Mouse (Mus musculus) hindbrain, embryonic 10.5 days (tissue): ENCODE results near the gene Dyrk1a. TPM values are rescaled to one million over a fixed set of nuclear protein-coding genes. Genes with fewer than 3 reads are reported as not detected.

Experiments
- DNase-seq: peaks from one replicate; pipeline ENCODE4 v3.0.0-alpha.2; 2017; ENCODE audit warnings: low spot score
- H3K27ac ChIP-seq: fragments of 300-500 bp; sonication (generic); 2 replicates; pipeline ENCODE4 v1.5.1; 2016; ENCODE audit warnings: mild to moderate bottlenecking, moderate library complexity
- H3K27me3 ChIP-seq: fragments of 300-500 bp; sonication (generic); 2 replicates; pipeline ENCODE4 v1.6.1; 2016; ENCODE audit warnings: mild to moderate bottlenecking; ENCODE audit not compliant: poor library complexity, insufficient read depth, severe bottlenecking
- H3K36me3 ChIP-seq: fragments of 300-500 bp; sonication (generic); 2 replicates; pipeline ENCODE4 v1.6.1; 2016; ENCODE audit warnings: mild to moderate bottlenecking, moderate library complexity
- H3K4me1 ChIP-seq: fragments of 300-500 bp; sonication (generic); replicated peaks from 2 replicates; pipeline ENCODE4 v1.6.1; 2016; ENCODE audit warnings: mild to moderate bottlenecking
- H3K4me3 ChIP-seq: fragments of 300-500 bp; sonication (generic); 2 replicates; pipeline ENCODE4 v1.5.1; 2016; ENCODE audit warnings: mild to moderate bottlenecking, moderate library complexity
- H3K9me3 ChIP-seq: fragments of 300-500 bp; sonication (generic); 2 replicates; pipeline ENCODE4 v1.6.1; 2016; ENCODE audit warnings: mild to moderate bottlenecking, moderate library complexity
- WGBS: fragments of 180-500 bp; shearing (Covaris S2); methylation state at CpG from one replicate; pipeline ENCODE4 v1.1.7; 2016; 5-methylcytosine and 5-hydroxymethylcytosine counted together
- polyA plus RNA-seq: library from polyadenylated mRNA; unstranded; fragments of >200 nt; fragmentation: Nextera tagmentation; extraction: Ambion mirVana; gene quantifications from 2 replicates; pipeline ENCODE4 v1.2.1, GENCODE M21; 2016

Gene Dyrk1a
- polyA plus RNA-seq, 1 experiment from 2014 or later = 7.8 TPM

DNA sequence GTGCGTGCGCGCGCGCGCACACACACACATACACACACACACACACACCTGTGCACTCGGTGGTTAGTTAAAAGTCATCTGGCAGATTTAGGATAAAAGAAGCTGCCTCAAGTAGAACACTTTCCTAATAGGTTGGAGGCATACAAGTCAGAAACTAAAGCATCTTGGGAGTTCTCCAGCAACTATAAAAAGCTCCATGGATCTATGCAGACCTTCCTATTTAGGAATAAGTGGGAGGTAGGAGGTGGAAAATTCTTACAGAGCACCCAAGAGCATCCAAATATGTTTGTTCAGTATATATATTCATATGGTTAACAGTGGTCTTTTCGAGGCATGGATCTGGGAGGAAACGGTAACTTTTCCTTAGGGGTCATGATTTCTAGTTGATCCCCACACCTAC, 29.7 kb upstream of the Dyrk1a start:
- Histone ChIP-seq H3K9me3 (no peaks in the 10 kb centered on the region), H3K27me3 (no peaks in the 10 kb centered on the region), H3K27ac (no peak overlapping the region), H3K4me1 (peaks cover 7% of the 10 kb centered on the region; the same call in 1 of the 2 replicates), H3K4me3 (no peak overlapping the region), H3K36me3 (no peaks in the 10 kb centered on the region)
- no peak for DNase-seq
- WGBS = 95% methylated on average over 9 of the region's 9 CpGs

- H3K9me3 ChIP-seq = no peaks in the 10 kb centered on the region
- H3K4me3 ChIP-seq = no peak overlapping the region
- H3K27ac ChIP-seq = no peak overlapping the region
- H3K27me3 ChIP-seq = no peaks in the 10 kb centered on the region
- peaks cover 7% of the 10 kb centered on the region; the same call in 1 of the 2 replicates for H3K4me1 ChIP-seq
- WGBS = 91% methylated on average over 8 of the region's 8 CpGs
- no peak for DNase-seq
- H3K36me3 ChIP-seq = no peaks in the 10 kb centered on the region
These were observed 26.9 kb upstream of the Dyrk1a start for GRCm38 (mm10) chr16:94542898-94543297.

DNA sequence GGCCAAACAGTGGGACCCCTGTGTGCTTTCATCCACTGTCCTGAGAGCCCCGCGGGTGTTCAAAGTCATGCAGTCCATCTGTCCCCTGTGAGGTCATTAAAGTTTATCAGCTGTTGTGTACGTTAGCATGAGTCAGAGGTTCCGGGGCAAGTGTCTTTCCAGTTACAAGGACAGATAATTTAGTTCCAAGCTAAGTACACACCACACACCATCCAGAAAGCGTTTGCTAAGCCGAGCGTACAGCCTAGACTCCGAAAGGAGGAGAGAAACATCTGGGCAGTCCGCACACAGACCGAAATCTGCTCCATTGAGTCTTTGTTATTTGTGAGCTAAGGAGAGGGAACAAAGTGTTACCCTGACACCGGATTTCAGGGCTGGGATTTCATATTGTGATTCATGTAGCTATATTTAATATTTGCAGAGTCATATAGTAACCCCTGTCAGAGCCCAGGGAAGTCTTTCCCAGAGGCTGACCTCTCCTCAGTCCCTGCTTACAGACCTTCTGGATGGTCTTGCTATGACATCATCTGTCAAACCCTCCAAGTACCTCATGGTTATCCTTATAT, 25.2 kb upstream of the Dyrk1a start:
- Histone ChIP-seq H3K36me3 (no peaks in the 10 kb centered on the region), H3K27ac (no peak overlapping the region), H3K9me3 (no peaks in the 10 kb centered on the region), H3K27me3 (no peaks in the 10 kb centered on the region), H3K4me3 (no peak overlapping the region), H3K4me1 (peaks cover 7% of the 10 kb centered on the region; the same call in 1 of the 2 replicates)
- 66% methylated on average over 11 of the region's 11 CpGs for WGBS
- DNase-seq = no peak

GRCm38 (mm10) chr16:94545781-94546562, 23.8 kb upstream of the Dyrk1a start:
- H3K36me3 ChIP-seq = no peaks in the 10 kb centered on the region
- no peak for DNase-seq
- no peaks in the 10 kb centered on the region for H3K9me3 ChIP-seq
- H3K27me3 ChIP-seq = no peaks in the 10 kb centered on the region
- H3K27ac ChIP-seq = no peak overlapping the region
- 66% methylated on average over 8 of the region's 8 CpGs for WGBS
- H3K4me3 ChIP-seq = no peak overlapping the region
- peaks cover 7% of the 10 kb centered on the region; the same call in 1 of the 2 replicates for H3K4me1 ChIP-seq

DNA sequence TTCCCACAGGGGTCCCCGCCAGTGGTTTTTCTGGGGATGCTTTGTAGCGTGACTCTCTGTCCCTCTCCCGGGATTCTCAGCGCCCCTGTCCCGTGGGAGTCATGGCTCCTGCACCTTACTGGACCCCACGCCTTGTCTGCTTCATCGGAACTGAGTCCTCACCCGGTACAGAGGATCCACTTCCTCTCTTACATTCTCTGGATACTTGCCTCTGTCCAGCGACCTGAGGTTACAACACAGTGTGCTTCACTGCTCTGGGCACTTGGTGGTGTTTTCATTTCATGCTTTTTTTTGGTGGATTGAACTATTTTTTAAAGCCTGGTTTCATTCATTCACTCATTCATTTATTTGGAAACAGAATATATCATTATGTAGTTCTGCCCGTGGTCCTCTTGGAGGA, 20.0 kb upstream of the Dyrk1a start:
- no peaks in the 10 kb centered on the region for H3K27me3 ChIP-seq
- H3K36me3 ChIP-seq = no peaks in the 10 kb centered on the region
- no peak overlapping the region for H3K27ac ChIP-seq
- WGBS = 75% methylated on average over 10 of the region's 10 CpGs
- H3K4me1 ChIP-seq = peaks cover 5% of the 10 kb centered on the region
- DNase-seq = no peak
- 0 out of 2 replicates have a peak, but pooled peaks cover 4% of the 10 kb centered on the region for H3K9me3 ChIP-seq
- no peak overlapping the region for H3K4me3 ChIP-seq

DNA sequence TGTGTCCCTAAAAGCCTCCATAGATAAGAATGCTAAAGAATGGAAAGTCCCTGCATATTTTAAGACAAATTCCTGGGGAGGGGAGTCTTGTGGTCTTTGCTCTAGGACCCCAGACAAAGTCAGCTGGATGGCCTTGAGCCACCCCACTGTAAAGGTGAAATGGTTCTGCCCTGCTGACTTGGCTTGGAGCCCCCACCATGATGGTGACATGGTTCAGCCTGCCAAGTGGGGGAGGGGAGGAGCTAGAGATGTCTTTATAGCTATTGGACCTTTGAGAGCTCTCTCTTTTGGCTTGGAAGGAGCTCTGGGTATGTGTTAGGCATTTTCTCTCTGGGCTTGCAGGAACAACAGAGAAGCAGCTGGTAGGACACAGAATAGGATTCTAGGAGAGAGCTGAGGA, 17.9 kb upstream of the Dyrk1a start:
- no peaks in the 10 kb centered on the region for H3K27me3 ChIP-seq
- peaks cover 5% of the 10 kb centered on the region; the same call in 1 of the 2 replicates for H3K4me1 ChIP-seq
- H3K36me3 ChIP-seq = no peaks in the 10 kb centered on the region
- no peak for DNase-seq
- no peak overlapping the region for H3K27ac ChIP-seq
- no peak overlapping the region for H3K4me3 ChIP-seq
- 0 out of 2 replicates have a peak, but pooled peaks cover 4% of the 10 kb centered on the region for H3K9me3 ChIP-seq

DNA sequence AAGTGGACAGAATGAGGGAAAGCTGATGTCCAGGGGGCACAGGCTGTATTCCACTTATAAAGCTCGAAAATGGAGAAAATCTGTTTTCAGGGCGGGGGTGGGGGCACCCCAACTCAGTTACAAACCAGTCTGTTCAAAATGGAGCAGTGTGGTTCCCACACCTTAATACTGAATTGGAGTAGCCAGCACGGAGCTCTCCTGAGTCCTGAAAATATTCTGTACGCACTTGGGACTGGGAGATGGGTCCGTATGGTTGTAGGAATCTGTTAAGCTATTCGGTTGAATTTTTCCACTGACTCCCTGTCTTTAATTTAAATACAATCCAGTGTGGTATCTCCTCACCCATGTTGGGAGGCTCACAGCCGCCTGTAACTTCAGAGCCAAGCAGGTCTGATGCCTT, 14.5 kb upstream of the Dyrk1a start:
- Histone ChIP-seq H3K9me3 (0 out of 2 replicates have a peak, but pooled peaks cover 4% of the 10 kb centered on the region), H3K27ac (no peak overlapping the region), H3K27me3 (no peaks in the 10 kb centered on the region), H3K36me3 (no peaks in the 10 kb centered on the region), H3K4me3 (no peak overlapping the region), H3K4me1 (peaks cover 12% of the 10 kb centered on the region)
- 87% methylated on average over 7 of the region's 7 CpGs for WGBS
- no peak for DNase-seq

DNA sequence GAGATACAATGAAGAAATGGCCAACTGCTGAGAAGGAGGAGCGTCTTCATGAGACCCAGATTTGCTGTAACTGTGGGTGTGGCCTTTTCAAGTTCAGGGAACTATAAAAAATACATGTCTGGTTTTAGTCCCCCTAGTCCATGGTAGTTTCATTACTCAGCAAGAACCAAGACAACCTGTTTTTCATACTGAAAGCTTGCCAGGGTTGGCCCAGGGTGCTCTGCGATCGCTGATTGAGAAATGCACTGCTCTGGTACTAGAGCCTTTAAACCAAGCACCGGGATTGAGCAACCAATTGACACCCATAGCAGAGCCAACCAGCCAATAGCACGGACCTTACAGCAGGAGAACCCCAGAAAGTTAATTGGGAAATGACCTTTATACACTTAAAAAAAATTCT, 13.6 kb upstream of the Dyrk1a start:
- no peak for DNase-seq
- Histone ChIP-seq H3K4me3 (no peak overlapping the region), H3K27me3 (no peaks in the 10 kb centered on the region), H3K4me1 (peaks cover 12% of the 10 kb centered on the region), H3K27ac (no peak overlapping the region), H3K9me3 (0 out of 2 replicates have a peak, but pooled peaks cover 4% of the 10 kb centered on the region), H3K36me3 (no peaks in the 10 kb centered on the region)
- WGBS = 86% methylated on average over 5 of the region's 5 CpGs

GRCm38 (mm10) chr16:94559282-94559681, 10.5 kb upstream of the Dyrk1a start:
- Histone ChIP-seq H3K27ac (no peak overlapping the region), H3K9me3 (0 out of 2 replicates have a peak, but pooled peaks cover 3% of the 10 kb centered on the region), H3K27me3 (no peaks in the 10 kb centered on the region), H3K36me3 (no peaks in the 10 kb centered on the region), H3K4me1 (peaks cover 9% of the 10 kb centered on the region; the same call in 1 of the 2 replicates), H3K4me3 (no peak overlapping the region)
- 76% methylated on average over 7 of the region's 7 CpGs for WGBS
- DNase-seq = no peak

GRCm38 (mm10) chr16:94559782-94560181, 10.0 kb upstream of the Dyrk1a start:
- WGBS = 72% methylated on average over 7 of the region's 7 CpGs
- H3K4me1 ChIP-seq = peaks cover 9% of the 10 kb centered on the region; the same call in 1 of the 2 replicates
- no peaks in the 10 kb centered on the region for H3K36me3 ChIP-seq
- DNase-seq = no peak
- no peak overlapping the region for H3K4me3 ChIP-seq
- no peaks in the 10 kb centered on the region for H3K9me3 ChIP-seq
- H3K27ac ChIP-seq = no peak overlapping the region
- H3K27me3 ChIP-seq = no peaks in the 10 kb centered on the region

GRCm38 (mm10) chr16:94560618-94561017, 9.2 kb upstream of the Dyrk1a start:
- Histone ChIP-seq H3K4me3 (no peak overlapping the region), H3K36me3 (no peaks in the 10 kb centered on the region), H3K27me3 (no peaks in the 10 kb centered on the region), H3K9me3 (no peaks in the 10 kb centered on the region), H3K4me1 (peaks cover 9% of the 10 kb centered on the region; the same call in 1 of the 2 replicates), H3K27ac (no peak overlapping the region)
- 80% methylated on average over 5 of the region's 5 CpGs for WGBS
- no peak for DNase-seq

GRCm38 (mm10) chr16:94566124-94566523, 3.7 kb upstream of the Dyrk1a start:
- DNase-seq = no peak
- H3K27ac ChIP-seq = no peak overlapping the region
- peaks cover 12% of the 10 kb centered on the region for H3K4me1 ChIP-seq
- no peaks in the 10 kb centered on the region for H3K36me3 ChIP-seq
- H3K4me3 ChIP-seq = no peak overlapping the region
- H3K27me3 ChIP-seq = no peaks in the 10 kb centered on the region
- no peaks in the 10 kb centered on the region for H3K9me3 ChIP-seq
- WGBS = 79% methylated on average over 8 of the region's 8 CpGs

- Histone ChIP-seq H3K27me3 (no peaks in the 10 kb centered on the region), H3K4me1 (peaks cover 19% of the 10 kb centered on the region), H3K9me3 (no peaks in the 10 kb centered on the region), H3K4me3 (no peak overlapping the region), H3K36me3 (no peaks in the 10 kb centered on the region), H3K27ac (no peak overlapping the region)
- WGBS = 86% methylated on average over 11 of the region's 11 CpGs
- DNase-seq = no peak
These were observed 2.8 kb upstream of the Dyrk1a start for GRCm38 (mm10) chr16:94566834-94567585.
